Mouse (Mus musculus) ES-Bruce4 (cell line): Measurements from ENCODE around the gene Ampd1. TPM values are rescaled to one million over a fixed set of nuclear protein-coding genes. Genes with fewer than 3 reads are reported as not detected.

Source experiments
- H3K27ac ChIP-seq: 2 replicates; pipeline ENCODE4 v1.5.1; 2012; ENCODE audit warnings: low read length, inconsistent platforms; ENCODE audit not compliant: insufficient read depth
- H3K27me3 ChIP-seq: 2 replicates; pipeline ENCODE4 v1.6.1; 2012; ENCODE audit warnings: mild to moderate bottlenecking, low read length, inconsistent platforms; ENCODE audit not compliant: control insufficient read depth, poor library complexity, insufficient read depth, severe bottlenecking
- H3K36me3 ChIP-seq: 2 replicates; pipeline ENCODE4 v1.6.1; 2012; ENCODE audit warnings: inconsistent platforms, mild to moderate bottlenecking, low read length, moderate library complexity; ENCODE audit not compliant: control insufficient read depth, poor library complexity, insufficient read depth, severe bottlenecking
- H3K4me1 ChIP-seq: one replicate; pipeline ENCODE4 v1.8.1; 2011; ENCODE audit warnings: low read length; ENCODE audit not compliant: control insufficient read depth, insufficient read depth
- H3K4me3 ChIP-seq: 2 replicates; pipeline ENCODE4 v1.5.1; 2011; ENCODE audit warnings: low read depth, mild to moderate bottlenecking, low read length
- H3K9ac ChIP-seq: 2 replicates; pipeline ENCODE4 v1.6.1; 2012; ENCODE audit warnings: low read depth, mild to moderate bottlenecking, inconsistent platforms; ENCODE audit not compliant: poor library complexity, severe bottlenecking
- H3K9me3 ChIP-seq: replicated peaks from 2 replicates; pipeline ENCODE4 v1.6.1; 2012; ENCODE audit warnings: mild to moderate bottlenecking, low read length, inconsistent platforms; ENCODE audit not compliant: control insufficient read depth, poor library complexity, insufficient read depth, severe bottlenecking
- CTCF ChIP-seq: IDR thresholded peaks from one replicate; pipeline ENCODE4 v1.8.1; 2011; ENCODE audit warnings: low read depth, low read length
- EP300 ChIP-seq: IDR thresholded peaks from 2 replicates; pipeline ENCODE4 v1.6.1; 2011; ENCODE audit warnings: low read depth, low read length; ENCODE audit not compliant: insufficient read depth
- POLR2A ChIP-seq: IDR thresholded peaks from one replicate; pipeline ENCODE4 v1.8.1; 2011; ENCODE audit warnings: low read length; ENCODE audit not compliant: insufficient read depth
- polyA plus RNA-seq: library from polyadenylated mRNA; stranded (reverse); fragments of >200 nt; gene quantifications from 2 replicates; pipeline ENCODE4 v1.2.4, GENCODE M21; 2011; ENCODE audit warnings: low read depth; ENCODE audit not compliant: missing spikeins, insufficient read depth, insufficient read length

The Ampd1 gene
- polyA plus RNA-seq, 1 experiment = not detected

DNA sequence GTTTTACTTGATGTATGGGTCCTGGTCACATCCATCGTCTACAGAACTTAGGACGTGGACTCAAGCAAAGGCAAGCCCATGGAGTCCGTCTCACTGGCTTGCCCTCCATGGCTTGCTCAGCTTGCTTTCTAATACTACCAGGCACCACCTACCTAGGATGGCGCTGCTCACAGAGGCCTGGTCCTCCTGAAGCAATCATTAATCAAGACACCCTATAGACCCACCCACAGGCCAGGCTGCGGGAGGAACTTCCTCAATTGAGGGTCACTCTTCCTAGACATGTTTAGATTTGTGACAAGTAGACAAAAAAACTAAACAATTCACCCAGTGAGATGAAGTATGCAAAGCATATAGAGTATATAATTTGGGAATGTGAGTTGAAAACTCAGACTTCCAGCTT, 38.4 kb downstream of the Ampd1 start:
- Histone ChIP-seq H3K4me3 (no peak overlapping the region), H3K36me3 (no peaks in the 10 kb centered on the region; the same call in 1 of the 2 replicates), H3K4me1 (peaks cover 3% of the 10 kb centered on the region), H3K9me3 (no peaks in the 10 kb centered on the region), H3K27ac (no peak overlapping the region), H3K9ac (no peak overlapping the region), H3K27me3 (no peaks in the 10 kb centered on the region)
- TF ChIP-seq EP300 = no peak
- TF ChIP-seq CTCF = no peak
- TF ChIP-seq POLR2A = no peak

DNA sequence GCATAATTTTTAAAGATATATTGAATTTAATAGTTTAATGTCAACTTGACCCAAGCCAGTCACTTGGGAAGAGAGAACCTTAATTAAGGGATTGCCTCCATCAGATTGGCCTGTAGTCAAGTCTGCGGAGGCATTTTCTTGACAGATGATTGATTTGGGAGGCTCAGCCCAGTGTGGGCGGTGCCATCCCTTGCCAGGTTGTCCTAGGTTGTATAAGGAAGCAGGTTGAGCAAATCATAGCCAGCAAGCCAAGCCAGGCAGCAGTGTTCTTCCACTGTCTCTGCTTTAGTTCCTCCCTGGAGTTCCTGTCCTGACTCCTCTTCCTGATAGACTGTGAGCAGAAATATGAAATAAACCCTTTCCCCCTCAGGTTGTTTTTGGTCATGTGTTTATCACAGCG, 49.8 kb downstream of the Ampd1 start:
- Histone ChIP-seq H3K4me1 (peaks cover 2% of the 10 kb centered on the region), H3K27me3 (no peaks in the 10 kb centered on the region)
- TF ChIP-seq POLR2A (no peak), EP300 (no peak), CTCF (no peak)

DNA sequence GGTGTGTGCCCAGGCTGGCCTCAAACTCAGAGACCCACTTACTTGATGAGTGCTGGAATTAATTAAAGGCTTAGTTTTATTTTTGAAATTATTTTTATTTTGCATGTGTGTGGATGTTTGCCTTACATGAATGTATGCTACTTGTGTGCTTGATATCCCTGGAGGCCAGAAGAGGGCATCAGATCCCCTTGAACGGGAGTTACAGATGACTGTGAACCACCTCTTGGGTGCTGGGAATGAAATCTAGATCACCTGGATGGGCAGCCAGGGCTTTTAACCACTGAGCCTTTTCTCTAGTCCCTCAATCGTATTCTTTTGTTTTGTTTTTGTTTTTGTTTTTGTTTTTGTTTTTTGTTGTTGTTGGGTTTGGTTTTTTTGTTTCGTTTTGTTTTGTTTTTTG, 52.3 kb downstream of the Ampd1 start:
- no peak overlapping the region for H3K4me3 ChIP-seq
- H3K36me3 ChIP-seq = no peaks in the 10 kb centered on the region
- H3K27ac ChIP-seq = peak overlapping the region; percentile 91; the same call in 1 of the 2 replicates
- no peaks in the 10 kb centered on the region for H3K9me3 ChIP-seq
- no peaks in the 10 kb centered on the region for H3K27me3 ChIP-seq
- no peak overlapping the region for H3K9ac ChIP-seq
- H3K4me1 ChIP-seq = peaks cover 5% of the 10 kb centered on the region
- TF ChIP-seq CTCF (peak; percentile 7), EP300 (no peak), POLR2A (no peak)

More for the DNA sequence above, 49.8 kb downstream of the Ampd1 start:
- Histone ChIP-seq H3K27ac (no peak overlapping the region), H3K9me3 (no peaks in the 10 kb centered on the region), H3K4me3 (no peak overlapping the region), H3K9ac (0 out of 2 replicates have a peak overlapping the region, but pooled peaks have one; percentile 21), H3K36me3 (no peaks in the 10 kb centered on the region)

DNA sequence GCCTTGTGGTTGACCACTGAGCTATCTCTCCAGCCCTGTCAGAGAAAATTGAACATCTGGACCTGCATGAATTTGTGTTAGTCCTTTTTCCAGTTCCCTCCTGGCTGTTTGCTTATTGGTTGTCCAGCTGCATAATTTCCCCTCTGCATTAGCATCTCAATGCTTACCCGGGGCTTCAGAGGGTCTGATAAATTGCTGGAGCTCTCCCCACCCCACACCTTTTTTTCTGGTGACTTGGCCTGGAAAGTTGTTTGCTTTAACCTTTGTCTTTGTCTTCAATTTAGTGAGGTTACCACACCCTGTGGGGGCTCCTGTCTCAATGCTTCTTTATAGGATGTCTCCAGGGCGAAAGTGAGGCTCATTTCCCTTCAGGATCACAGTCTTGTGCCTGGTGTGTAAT, 53.4 kb downstream of the Ampd1 start:
- peaks cover 5% of the 10 kb centered on the region for H3K4me1 ChIP-seq
- no peaks in the 10 kb centered on the region for H3K9me3 ChIP-seq
- no peak overlapping the region for H3K9ac ChIP-seq
- H3K27me3 ChIP-seq = no peaks in the 10 kb centered on the region
- H3K36me3 ChIP-seq = peaks cover 9% of the 10 kb centered on the region
- H3K27ac ChIP-seq = peak overlapping the region; percentile 91
- TF ChIP-seq EP300 (0 out of 2 replicates have a peak, but pooled peaks have one; percentile 53), CTCF (no peak)
- no peak overlapping the region for H3K4me3 ChIP-seq

DNA sequence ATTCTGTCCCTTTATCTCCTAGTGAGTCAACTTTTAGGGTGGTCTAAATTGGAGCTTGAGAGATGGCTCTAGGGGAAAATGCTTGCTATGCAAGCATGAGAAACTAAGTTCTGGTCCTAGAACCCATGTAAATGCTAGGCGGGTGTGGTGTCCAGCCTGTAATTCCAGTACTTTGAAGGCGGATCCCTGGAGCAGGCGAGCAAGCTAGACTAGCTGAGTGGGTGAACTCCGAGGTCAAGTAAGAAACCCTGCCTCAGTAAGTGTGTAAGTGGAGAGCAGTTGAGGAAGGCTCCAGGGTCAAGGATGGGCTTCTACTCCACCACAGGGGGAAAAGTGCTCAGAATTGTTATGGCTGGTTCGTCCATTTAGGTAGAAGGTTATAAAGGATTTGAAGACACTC, 53.9 kb downstream of the Ampd1 start:
- Histone ChIP-seq H3K9me3 (no peaks in the 10 kb centered on the region), H3K4me3 (peak overlapping the region; percentile 17), H3K27me3 (no peaks in the 10 kb centered on the region), H3K9ac (no peak overlapping the region), H3K27ac (peak overlapping the region; percentile 91), H3K4me1 (peaks cover 5% of the 10 kb centered on the region), H3K36me3 (peaks cover 14% of the 10 kb centered on the region)
- no peak for TF ChIP-seq CTCF
- 0 out of 2 replicates have a peak, but pooled peaks have one; percentile 30 for TF ChIP-seq EP300

DNA sequence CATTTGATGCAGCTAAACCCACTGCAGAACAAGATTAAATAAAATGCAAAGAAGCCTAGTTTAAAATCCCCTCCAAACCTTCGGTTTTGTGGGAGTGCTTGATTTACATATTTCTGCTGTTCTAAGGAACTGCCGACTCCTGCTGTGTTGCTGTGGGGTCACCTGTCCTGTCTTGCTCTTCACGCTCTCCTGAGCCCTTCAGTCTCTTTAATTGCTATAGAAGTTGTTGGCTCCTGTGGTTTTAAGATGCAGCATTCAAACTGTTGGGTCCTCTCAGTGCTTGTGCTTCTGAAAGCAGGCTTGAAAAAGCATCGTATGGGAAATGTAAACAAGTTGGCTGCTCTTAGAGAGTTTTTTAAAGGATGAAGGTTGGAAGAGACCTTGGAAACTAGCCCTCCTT, 54.4 kb downstream of the Ampd1 start:
- Histone ChIP-seq H3K4me1 (peaks cover 5% of the 10 kb centered on the region), H3K36me3 (peaks cover 19% of the 10 kb centered on the region), H3K4me3 (no peak overlapping the region; the same call in 1 of the 2 replicates), H3K9ac (peak overlapping the region; percentile 42; the same call in 1 of the 2 replicates), H3K9me3 (no peaks in the 10 kb centered on the region), H3K27me3 (no peaks in the 10 kb centered on the region), H3K27ac (peak overlapping the region; percentile 91)
- TF ChIP-seq EP300 (peak; percentile 69; the same call in 1 of the 2 replicates), CTCF (no peak), POLR2A (no peak)
